Mouse (Mus musculus) myocyte (in vitro differentiated cells): ENCODE measurements at regions not wholly inside any gene's neighbourhood (a gene's known extent, or its start where the extent isn't known, plus 50 kb on each side); places are given as distances from the start of the nearest gene placed in this dataset.

ENCODE experiments used
- H3K27me3 ChIP-seq: one replicate; pipeline ENCODE4 v1.6.1; 2011; ENCODE audit not compliant: control insufficient read depth, insufficient read depth, insufficient read length
- H3K36me3 ChIP-seq: one replicate; pipeline ENCODE4 v1.6.1; 2011; ENCODE audit not compliant: control insufficient read depth, insufficient read depth
- H3K4me2 ChIP-seq: one replicate; pipeline ENCODE4 v1.6.1; 2011; ENCODE audit warnings: low read depth, control low read depth
- H3K4me3 ChIP-seq: one replicate; pipeline ENCODE4 v1.5.1; 2011; ENCODE audit warnings: mild to moderate bottlenecking, control low read depth, moderate library complexity
- H3K79me2 ChIP-seq: one replicate; pipeline ENCODE4 v1.6.1; 2011; ENCODE audit not compliant: control insufficient read depth, insufficient read depth
- H3ac ChIP-seq: one replicate; pipeline ENCODE4 v1.6.1; 2011; ENCODE audit not compliant: control insufficient read depth, insufficient read length
- CEBPB ChIP-seq: IDR thresholded peaks from 2 replicates; pipeline ENCODE4 v1.6.1; 2011; ENCODE audit warnings: mild to moderate bottlenecking, moderate library complexity; ENCODE audit not compliant: poor library complexity, insufficient read depth, severe bottlenecking
- E2F4 ChIP-seq: IDR thresholded peaks from one replicate; pipeline ENCODE4 v1.6.1; 2011; ENCODE audit warnings: mild to moderate bottlenecking, control low read depth, moderate library complexity; ENCODE audit not compliant: insufficient read depth
- MAX ChIP-seq: IDR thresholded peaks from one replicate; pipeline ENCODE4 v1.6.1; 2011; ENCODE audit warnings: low read depth, mild to moderate bottlenecking, control low read depth
- MYOD1 ChIP-seq, 3 experiments: IDR thresholded peaks; one replicate each; pipeline ENCODE4 v1.6.1; 2011; ENCODE audit warnings: control low read depth in 2 of 3, low read depth in 2 of 3, mild to moderate bottlenecking in 2 of 3, moderate library complexity in 1 of 3; ENCODE audit not compliant: insufficient read length in 2 of 3, control insufficient read depth in 1 of 3
- MYOG ChIP-seq, 3 experiments: IDR thresholded peaks; one replicate each; pipeline ENCODE4 v1.6.1; 2011; ENCODE audit warnings: control low read depth in 2 of 3, low read depth in 2 of 3, mild to moderate bottlenecking in 2 of 3; ENCODE audit not compliant: insufficient read length in 2 of 3, control insufficient read depth in 1 of 3, insufficient read depth in 1 of 3
- POLR2A ChIP-seq: IDR thresholded peaks from one replicate; pipeline ENCODE4 v1.6.1; 2011; ENCODE audit warnings: low read depth, mild to moderate bottlenecking, control low read depth, moderate library complexity; ENCODE audit not compliant: insufficient read length
- POLR2AphosphoS2 ChIP-seq: IDR thresholded peaks from one replicate; pipeline ENCODE4 v1.6.1; 2011; ENCODE audit warnings: low read depth, control low read depth; ENCODE audit not compliant: insufficient read length
- REST ChIP-seq: IDR thresholded peaks from one replicate; pipeline ENCODE4 v1.6.1; 2011; ENCODE audit warnings: mild to moderate bottlenecking, control low read depth, moderate library complexity; ENCODE audit not compliant: insufficient read depth, insufficient read length
- SRF ChIP-seq: IDR thresholded peaks from one replicate; pipeline ENCODE4 v1.6.1; 2011; ENCODE audit warnings: low read depth; ENCODE audit not compliant: control insufficient read depth, insufficient read length
- TCF12 ChIP-seq: IDR thresholded peaks from one replicate; pipeline ENCODE4 v1.6.1; 2011; ENCODE audit warnings: mild to moderate bottlenecking, control low read depth; ENCODE audit not compliant: poor library complexity, insufficient read depth, severe bottlenecking
- TCF3 ChIP-seq: IDR thresholded peaks from one replicate; pipeline ENCODE4 v1.6.1; 2011; ENCODE audit warnings: low read depth, control low read depth; ENCODE audit not compliant: insufficient read length
- USF1 ChIP-seq: IDR thresholded peaks from one replicate; pipeline ENCODE4 v1.6.1; 2011; ENCODE audit warnings: low read depth, mild to moderate bottlenecking, control low read depth, moderate library complexity

- no peak overlapping the region for H3ac ChIP-seq
- no peak overlapping the region for H3K4me2 ChIP-seq
- no peak overlapping the region for H3K4me3 ChIP-seq
- H3K36me3 ChIP-seq = no peaks in the 10 kb centered on the region
- no peaks in the 10 kb centered on the region for H3K27me3 ChIP-seq
- TF ChIP-seq POLR2AphosphoS2 (no peak), POLR2A (no peak), USF1 (no peak), E2F4 (no peak), MYOG (IDR thresholded peaks at IDR 0.05; ENCODE audit: control insufficient read depth in 1 of 3, insufficient read depth in 1 of 3, insufficient read length in 2 of 3, low read depth in 2 of 3) (no peak), TCF3 (no peak), TCF12 (no peak), MAX (no peak), MYOD1 (IDR thresholded peaks at IDR 0.05; ENCODE audit: control insufficient read depth in 1 of 3, insufficient read length in 2 of 3, low read depth in 2 of 3) (no peak), REST (no peak), CEBPB (no peak), SRF (no peak)
- no peaks in the 10 kb centered on the region for H3K79me2 ChIP-seq
These were observed 196.4 kb upstream of the Kif2a start for GRCm38 (mm10) chr13:107218351-107218750.

DNA sequence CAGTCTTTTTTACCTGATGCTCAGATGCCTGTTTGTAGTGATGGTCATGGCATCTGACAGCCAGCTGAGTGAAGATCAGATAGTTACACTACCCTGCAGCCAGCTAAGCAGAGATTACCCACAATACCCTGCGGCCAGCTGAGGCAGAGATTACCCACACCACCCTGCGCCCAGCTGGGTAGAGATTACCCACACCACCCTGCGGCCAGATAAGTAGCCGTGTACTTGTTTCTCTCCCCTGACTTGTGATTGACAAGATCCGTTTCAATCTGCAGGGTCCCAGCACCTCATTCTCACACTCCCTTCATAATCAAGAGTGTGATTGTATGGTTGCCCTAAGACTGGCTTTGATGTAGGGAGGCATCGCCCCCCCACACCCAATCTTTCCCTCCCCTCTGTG is 195.9 kb upstream of the Kif2a start:
- no peak for TF ChIP-seq USF1
- TF ChIP-seq TCF3 = no peak
- no peak for TF ChIP-seq TCF12
- TF ChIP-seq REST = no peak
- no peak for TF ChIP-seq E2F4
- TF ChIP-seq MAX = no peak
- TF ChIP-seq POLR2A = no peak
- TF ChIP-seq POLR2AphosphoS2 = no peak
- no peak for TF ChIP-seq MYOD1 (IDR thresholded peaks at IDR 0.05; ENCODE audit: control insufficient read depth in 1 of 3, insufficient read length in 2 of 3, low read depth in 2 of 3)
- TF ChIP-seq MYOG (IDR thresholded peaks at IDR 0.05; ENCODE audit: control insufficient read depth in 1 of 3, insufficient read depth in 1 of 3, insufficient read length in 2 of 3, low read depth in 2 of 3) = no peak
- no peak for TF ChIP-seq SRF
- no peak for TF ChIP-seq CEBPB
- H3ac ChIP-seq = no peak overlapping the region
- no peak overlapping the region for H3K4me2 ChIP-seq
- no peak overlapping the region for H3K4me3 ChIP-seq
- H3K27me3 ChIP-seq = no peaks in the 10 kb centered on the region
- H3K79me2 ChIP-seq = no peaks in the 10 kb centered on the region
- no peaks in the 10 kb centered on the region for H3K36me3 ChIP-seq

DNA sequence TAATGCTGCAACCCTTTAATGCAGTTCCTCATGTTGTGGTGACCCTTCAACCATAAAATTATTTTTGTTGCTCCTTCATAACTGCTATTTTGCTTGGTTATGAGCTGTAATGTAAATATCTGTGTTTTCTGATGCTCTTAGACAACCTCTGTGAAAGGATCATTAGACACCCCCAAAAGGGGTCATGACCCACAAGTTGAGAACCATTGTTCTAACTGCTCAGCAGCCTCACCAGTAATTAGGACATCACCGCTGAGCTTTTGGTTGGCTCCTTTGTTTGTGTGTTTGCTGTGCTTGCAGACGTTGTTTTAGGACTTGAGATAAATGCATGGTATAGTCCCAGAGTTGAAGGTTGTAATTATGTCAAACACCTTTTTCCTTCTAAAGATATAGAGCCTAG is 191.4 kb upstream of the Kif2a start:
- H3K4me3 ChIP-seq = no peak overlapping the region
- no peaks in the 10 kb centered on the region for H3K36me3 ChIP-seq
- H3K27me3 ChIP-seq = no peaks in the 10 kb centered on the region
- no peak overlapping the region for H3ac ChIP-seq
- no peak overlapping the region for H3K4me2 ChIP-seq
- H3K79me2 ChIP-seq = no peaks in the 10 kb centered on the region
- TF ChIP-seq REST = no peak
- no peak for TF ChIP-seq MYOD1 (IDR thresholded peaks at IDR 0.05; ENCODE audit: control insufficient read depth in 1 of 3, insufficient read length in 2 of 3, low read depth in 2 of 3)
- no peak for TF ChIP-seq POLR2A
- TF ChIP-seq TCF12 = no peak
- TF ChIP-seq SRF = no peak
- no peak for TF ChIP-seq MYOG (IDR thresholded peaks at IDR 0.05; ENCODE audit: control insufficient read depth in 1 of 3, insufficient read depth in 1 of 3, insufficient read length in 2 of 3, low read depth in 2 of 3)
- no peak for TF ChIP-seq TCF3
- TF ChIP-seq E2F4 = no peak
- TF ChIP-seq USF1 = no peak
- TF ChIP-seq POLR2AphosphoS2 = no peak
- TF ChIP-seq CEBPB = no peak
- TF ChIP-seq MAX = no peak

DNA sequence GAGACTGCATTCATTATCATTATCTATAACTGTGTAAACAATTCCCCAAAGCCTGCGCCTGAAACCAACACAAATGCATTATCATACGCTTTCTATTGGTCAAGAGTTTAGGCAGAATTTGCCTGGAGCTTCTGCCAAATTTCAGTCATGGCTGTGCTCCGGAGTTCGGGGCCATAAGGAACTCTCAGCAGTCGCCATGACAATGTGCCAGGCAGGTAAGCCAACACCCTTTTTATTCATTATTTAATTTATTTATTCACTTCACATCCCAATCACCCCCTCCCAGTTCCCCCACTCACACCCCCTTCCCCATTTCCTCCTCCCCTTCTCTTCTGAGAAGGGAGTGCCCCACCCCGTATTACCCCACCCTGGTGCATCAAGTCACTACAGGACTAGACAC is 188.8 kb upstream of the Kif2a start:
- Histone ChIP-seq H3K36me3 (no peaks in the 10 kb centered on the region), H3K4me3 (no peak overlapping the region), H3K27me3 (no peaks in the 10 kb centered on the region), H3K4me2 (no peak overlapping the region), H3K79me2 (no peaks in the 10 kb centered on the region), H3ac (no peak overlapping the region)
- no peak for TF ChIP-seq USF1
- no peak for TF ChIP-seq MYOD1 (IDR thresholded peaks at IDR 0.05; ENCODE audit: control insufficient read depth in 1 of 3, insufficient read length in 2 of 3, low read depth in 2 of 3)
- TF ChIP-seq SRF = no peak
- no peak for TF ChIP-seq MAX
